Mouse (Mus musculus): ENCODE measurements around the gene Ilkap. TPM values are rescaled to one million over a fixed set of nuclear protein-coding genes. Genes with fewer than 3 reads are reported as not detected.

The Ilkap gene
- polyA plus RNA-seq, 1 experiment from 2014 or later: 165 TPM

- Histone ChIP-seq H3K9me3 (no peaks in the 10 kb centered on the region), H3K27ac (no peak overlapping the region), H3K4me1 (replicated peaks) (no peaks in the 10 kb centered on the region), H3K27me3 (ENCODE audit: insufficient read depth, poor library complexity, severe bottlenecking) (no peaks in the 10 kb centered on the region), H3K36me3 (no peaks in the 10 kb centered on the region), H3K4me3 (no peak overlapping the region)
- DNase-seq (ENCODE audit: low spot score): no peak
- WGBS: 91% methylated on average over 7 of the region's 7 CpGs
Measured at GRCm38 (mm10) chr1:91430761-91431160, 32.1 kb upstream of the Ilkap start.

DNA sequence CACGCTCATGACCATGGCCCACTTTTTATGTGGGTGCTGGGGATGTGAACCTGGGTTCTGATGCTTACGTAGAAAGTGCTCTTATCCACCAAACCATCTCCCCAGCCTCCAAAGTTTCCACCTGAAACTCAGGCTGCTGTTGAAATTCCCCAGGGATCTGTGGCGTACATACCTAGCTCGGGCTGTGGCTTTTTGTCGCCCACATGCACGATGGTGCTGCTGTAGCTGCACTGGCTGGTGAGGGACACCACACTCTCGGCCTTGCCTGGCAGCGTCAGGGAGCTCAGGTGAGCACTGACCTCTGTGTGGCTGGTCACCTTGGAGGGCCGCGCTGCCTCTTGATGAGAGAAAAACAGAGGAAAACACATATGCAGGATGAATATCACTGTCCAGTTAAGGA, 30.6 kb upstream of the Ilkap start:
- Histone ChIP-seq H3K27ac (no peak overlapping the region), H3K4me3 (no peak overlapping the region), H3K4me1 (replicated peaks) (no peaks in the 10 kb centered on the region), H3K9me3 (no peaks in the 10 kb centered on the region), H3K27me3 (ENCODE audit: insufficient read depth, poor library complexity, severe bottlenecking) (no peaks in the 10 kb centered on the region), H3K36me3 (no peaks in the 10 kb centered on the region)
- DNase-seq (ENCODE audit: low spot score): no peak
- 90% methylated on average over 10 of the region's 10 CpGs for WGBS

DNA sequence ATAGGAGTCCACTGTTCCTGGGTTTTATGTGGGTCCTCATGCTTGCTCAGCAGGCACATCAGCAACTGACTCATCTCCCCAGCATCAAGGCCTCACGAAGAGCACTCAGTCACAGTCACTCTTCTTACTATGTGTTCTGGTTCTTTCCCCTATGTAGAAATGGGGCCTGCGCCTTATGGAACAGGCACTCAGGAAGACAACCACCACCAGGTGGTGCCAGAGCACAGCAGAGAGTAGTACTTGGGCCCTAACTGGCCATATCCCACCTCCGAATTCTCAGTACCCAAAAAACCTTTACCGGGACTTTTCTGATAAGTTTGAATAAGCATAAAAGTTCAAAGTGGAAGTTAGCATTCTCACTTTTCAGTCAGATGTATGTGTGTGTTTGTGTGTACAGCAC, 30.0 kb upstream of the Ilkap start:
- Histone ChIP-seq H3K36me3 (no peaks in the 10 kb centered on the region), H3K9me3 (no peaks in the 10 kb centered on the region), H3K27me3 (ENCODE audit: insufficient read depth, poor library complexity, severe bottlenecking) (no peaks in the 10 kb centered on the region), H3K4me1 (replicated peaks) (0 out of 2 replicates have a peak, but pooled peaks cover under 1% of the 10 kb centered on the region), H3K4me3 (no peak overlapping the region), H3K27ac (no peak overlapping the region)
- WGBS: 50% methylated on average over 4 of the region's 4 CpGs
- DNase-seq (ENCODE audit: low spot score): peak; percentile 73

- DNase-seq (ENCODE audit: low spot score): no peak
- Histone ChIP-seq H3K4me1 (replicated peaks) (0 out of 2 replicates have a peak, but pooled peaks cover 4% of the 10 kb centered on the region), H3K4me3 (no peak overlapping the region), H3K36me3 (no peaks in the 10 kb centered on the region), H3K27me3 (ENCODE audit: insufficient read depth, poor library complexity, severe bottlenecking) (no peaks in the 10 kb centered on the region), H3K9me3 (no peaks in the 10 kb centered on the region), H3K27ac (no peak overlapping the region)
- WGBS: 86% methylated on average over 9 of the region's 9 CpGs
Measured at GRCm38 (mm10) chr1:91426397-91426796, 27.8 kb upstream of the Ilkap start.

- WGBS: 95% methylated on average over 8 of the region's 8 CpGs
Measured at GRCm38 (mm10) chr1:91420601-91421065, 22.0 kb upstream of the Ilkap start.

DNA sequence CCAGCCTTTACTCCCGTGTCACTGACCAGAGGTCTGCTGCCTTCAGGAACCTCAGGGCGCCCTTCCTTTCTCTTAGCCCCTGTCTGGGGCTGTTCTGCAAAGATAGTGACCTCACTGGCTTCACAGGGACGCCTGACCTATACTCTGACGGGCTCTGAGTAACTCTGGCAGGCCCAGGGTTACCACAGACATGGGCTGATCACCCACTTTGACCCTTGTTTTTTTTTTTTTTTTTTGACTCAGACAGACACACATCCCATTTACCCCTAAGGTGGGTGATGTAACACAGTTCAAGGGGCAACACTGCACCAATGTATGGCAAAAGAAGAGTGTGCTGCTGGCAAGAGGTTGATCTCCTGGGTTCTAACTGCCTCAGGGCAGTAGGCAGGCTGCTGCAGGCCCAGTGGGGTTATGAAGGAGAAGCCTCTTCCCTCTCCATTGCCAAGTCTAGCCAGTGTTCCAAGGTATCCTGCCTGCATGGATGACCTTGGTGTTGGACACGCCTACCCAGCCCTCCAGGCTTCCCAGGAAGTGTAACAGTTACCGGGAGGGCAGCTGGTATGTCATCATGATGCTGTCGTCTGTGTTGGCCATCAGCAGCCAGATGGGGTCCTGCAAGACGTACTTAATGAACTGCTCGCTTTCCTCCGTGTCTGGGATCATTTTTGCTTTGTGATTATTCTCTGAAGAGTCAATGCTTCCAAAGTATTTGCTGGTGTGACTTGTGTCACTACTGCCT, 21.4 kb upstream of the Ilkap start:
- Histone ChIP-seq H3K36me3 (no peaks in the 10 kb centered on the region; the same call in 1 of the 2 replicates), H3K27me3 (ENCODE audit: insufficient read depth, poor library complexity, severe bottlenecking) (no peaks in the 10 kb centered on the region), H3K27ac (peak overlapping the region; percentile 56; the same call in 1 of the 2 replicates), H3K9me3 (no peaks in the 10 kb centered on the region), H3K4me1 (replicated peaks) (peaks cover 34% of the 10 kb centered on the region), H3K4me3 (no peak overlapping the region)
- peak; percentile 16 for DNase-seq (ENCODE audit: low spot score)
- WGBS: 68% methylated on average over 10 of the region's 10 CpGs

More at GRCm38 (mm10) chr1:91420601-91421065, 22.0 kb upstream of the Ilkap start:
- Histone ChIP-seq H3K9me3 (no peaks in the 10 kb centered on the region), H3K4me1 (replicated peaks) (peaks cover 28% of the 10 kb centered on the region), H3K27ac (peak overlapping the region; percentile 56; the same call in 1 of the 2 replicates), H3K4me3 (no peak overlapping the region), H3K27me3 (ENCODE audit: insufficient read depth, poor library complexity, severe bottlenecking) (no peaks in the 10 kb centered on the region), H3K36me3 (no peaks in the 10 kb centered on the region; the same call in 1 of the 2 replicates)
- no peak for DNase-seq (ENCODE audit: low spot score)

DNA sequence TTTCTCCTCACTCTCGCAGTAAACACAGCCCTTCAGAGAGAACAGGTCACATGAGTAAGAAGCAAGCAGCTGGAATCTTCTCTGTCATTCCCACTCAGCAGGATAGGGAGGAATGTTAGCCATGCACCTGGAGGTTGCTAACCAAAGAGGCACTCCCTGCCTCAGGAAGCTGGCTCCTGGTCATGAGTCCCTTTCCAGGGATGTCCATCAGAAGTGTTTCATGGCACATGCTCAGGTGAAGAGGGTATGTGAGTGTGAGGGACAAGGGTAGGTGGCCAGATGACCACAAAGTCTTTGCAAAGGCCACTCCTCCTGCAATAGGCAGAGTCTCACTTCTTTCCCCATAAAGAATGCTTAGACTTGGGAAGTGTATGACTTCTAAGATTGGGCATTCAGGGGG, 19.4 kb upstream of the Ilkap start:
- 82% methylated on average over 1 of the region's 1 CpGs for WGBS
- no peak overlapping the region; the same call in 1 of the 2 replicates for H3K27ac ChIP-seq
- no peaks in the 10 kb centered on the region; the same call in 1 of the 2 replicates for H3K36me3 ChIP-seq
- no peak overlapping the region for H3K4me3 ChIP-seq
- no peaks in the 10 kb centered on the region; the same call in 1 of the 2 replicates for H3K27me3 ChIP-seq (ENCODE audit: insufficient read depth, poor library complexity, severe bottlenecking)
- no peaks in the 10 kb centered on the region for H3K9me3 ChIP-seq
- no peak for DNase-seq (ENCODE audit: low spot score)
- peaks cover 50% of the 10 kb centered on the region for H3K4me1 ChIP-seq (replicated peaks)

- Histone ChIP-seq H3K27ac (peak overlapping the region; percentile 96), H3K36me3 (peaks cover 17% of the 10 kb centered on the region), H3K27me3 (ENCODE audit: insufficient read depth, poor library complexity, severe bottlenecking) (peaks cover 6% of the 10 kb centered on the region; the same call in 1 of the 2 replicates), H3K4me3 (no peak overlapping the region), H3K4me1 (replicated peaks) (peaks cover 70% of the 10 kb centered on the region), H3K9me3 (no peaks in the 10 kb centered on the region)
- 73% methylated on average over 5 of the region's 5 CpGs for WGBS
- DNase-seq (ENCODE audit: low spot score): peak; percentile 12
Measured at GRCm38 (mm10) chr1:91415311-91415710, 16.7 kb upstream of the Ilkap start.

DNA sequence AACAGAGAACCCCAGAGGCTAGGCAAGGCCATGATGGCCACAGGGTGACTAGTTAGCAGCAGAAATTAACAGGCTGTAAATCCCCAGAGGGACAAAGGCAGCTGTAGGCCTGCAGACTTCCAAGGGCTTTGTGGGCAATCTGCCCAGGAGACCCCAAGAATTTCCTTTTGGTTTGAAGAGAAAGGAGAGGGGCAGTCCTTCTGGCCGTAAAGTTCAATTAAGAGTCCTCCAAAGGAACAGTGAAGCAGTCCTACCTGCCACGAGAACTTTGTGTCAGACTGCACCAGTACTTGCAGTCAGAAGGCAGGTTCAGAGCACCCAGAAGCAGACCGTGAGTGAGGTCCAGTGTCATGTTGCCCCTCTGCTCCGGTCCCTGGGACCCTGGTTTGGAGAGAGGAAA, 16.3 kb upstream of the Ilkap start:
- peak overlapping the region; percentile 78 for H3K4me3 ChIP-seq
- peak; percentile 30 for DNase-seq (ENCODE audit: low spot score)
- 67% methylated on average over 4 of the region's 4 CpGs for WGBS
- peaks cover 19% of the 10 kb centered on the region for H3K36me3 ChIP-seq
- peak overlapping the region; percentile 96 for H3K27ac ChIP-seq
- H3K9me3 ChIP-seq: no peaks in the 10 kb centered on the region
- peaks cover 6% of the 10 kb centered on the region; the same call in 1 of the 2 replicates for H3K27me3 ChIP-seq (ENCODE audit: insufficient read depth, poor library complexity, severe bottlenecking)
- peaks cover 67% of the 10 kb centered on the region for H3K4me1 ChIP-seq (replicated peaks)

DNA sequence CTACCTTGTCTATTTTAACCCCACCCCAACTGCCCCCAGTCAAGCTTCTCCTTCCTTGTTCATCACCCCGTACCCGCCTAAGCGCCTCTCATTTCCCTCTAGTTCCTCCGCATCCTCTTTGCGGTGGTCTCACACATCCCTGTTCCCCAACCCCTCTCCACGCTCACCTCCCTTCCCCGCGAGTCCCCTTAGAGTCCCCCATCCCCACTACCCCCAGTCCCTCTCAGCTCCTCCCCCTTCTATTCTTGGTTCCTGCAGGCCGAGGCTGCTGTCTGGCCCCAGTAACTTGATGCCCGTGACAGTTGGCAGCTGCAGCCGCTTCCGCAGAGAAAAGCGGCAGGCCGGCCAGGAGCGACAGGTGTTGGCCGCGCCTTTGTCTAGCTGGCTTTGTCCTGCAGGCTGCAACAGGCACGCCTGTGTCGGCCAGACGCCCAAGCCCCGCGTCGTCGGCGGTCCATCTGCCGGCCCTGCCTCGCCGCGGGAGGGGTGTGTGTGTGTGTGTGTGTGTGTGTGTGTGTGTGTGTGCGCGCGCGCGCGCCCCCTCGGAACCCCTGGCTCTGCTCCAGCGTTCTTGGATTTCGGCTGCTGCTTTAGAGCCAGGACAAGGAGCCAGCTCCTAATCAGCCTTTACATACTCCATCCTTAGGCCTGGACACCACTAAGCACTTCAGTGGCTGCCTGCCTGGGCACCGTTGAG, 15.4 kb upstream of the Ilkap start, which contains the start of gene Hes6:
Gene Hes6, minus strand, starts transcription at position 141 of the 697 bp plus-strand sequence.
- Histone ChIP-seq H3K4me3 (peak within 1 kb of the TSS; percentile 78), H3K4me1 (replicated peaks) (peaks cover 65% of the 10 kb centered on the region), H3K27ac (peak within 1 kb of the TSS; percentile 96), H3K9me3 (no peaks in the 10 kb centered on the region), H3K36me3 (peaks cover 19% of the 10 kb centered on the region), H3K27me3 (ENCODE audit: insufficient read depth, poor library complexity, severe bottlenecking) (peaks cover 6% of the 10 kb centered on the region; the same call in 1 of the 2 replicates)
- WGBS: 1% methylated on average over 38 of the region's 39 CpGs
- peak; percentile 93 for DNase-seq (ENCODE audit: low spot score)

DNA sequence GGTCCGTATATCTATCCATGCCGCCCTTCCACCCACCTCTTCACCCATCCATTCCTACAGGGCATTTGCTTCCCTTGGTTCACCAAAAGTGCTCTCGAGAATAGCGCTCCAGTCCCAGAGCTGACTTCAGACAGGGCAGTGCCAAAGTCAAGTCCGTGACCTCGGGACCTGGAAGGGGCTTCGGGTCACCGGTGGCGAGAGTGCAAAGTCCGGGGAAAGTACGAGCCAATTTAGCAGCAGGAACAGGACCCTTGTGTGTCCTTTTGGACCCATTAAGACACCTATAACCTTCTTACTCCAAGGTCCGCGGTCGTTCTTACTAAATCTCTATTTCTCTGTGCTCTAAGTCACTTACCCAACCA, 14.9 kb upstream of the Ilkap start:
- under 1% methylated on average over 14 of the region's 14 CpGs for WGBS
- Histone ChIP-seq H3K27ac (peak overlapping the region; percentile 96), H3K36me3 (peaks cover 19% of the 10 kb centered on the region), H3K4me3 (peak overlapping the region; percentile 78), H3K9me3 (no peaks in the 10 kb centered on the region), H3K4me1 (replicated peaks) (peaks cover 65% of the 10 kb centered on the region), H3K27me3 (ENCODE audit: insufficient read depth, poor library complexity, severe bottlenecking) (peaks cover 6% of the 10 kb centered on the region; the same call in 1 of the 2 replicates)
- DNase-seq (ENCODE audit: low spot score): no peak

GRCm38 (mm10) chr1:91413030-91413506, 14.5 kb upstream of the Ilkap start:
- peak; percentile 99 for DNase-seq (ENCODE audit: low spot score)
- under 1% methylated on average over 34 of the region's 34 CpGs for WGBS
- peak overlapping the region; percentile 78 for H3K4me3 ChIP-seq
- peaks cover 65% of the 10 kb centered on the region for H3K4me1 ChIP-seq (replicated peaks)
- H3K9me3 ChIP-seq: no peaks in the 10 kb centered on the region
- peak overlapping the region; percentile 96 for H3K27ac ChIP-seq
- peaks cover 19% of the 10 kb centered on the region for H3K36me3 ChIP-seq
- peaks cover 6% of the 10 kb centered on the region for H3K27me3 ChIP-seq (ENCODE audit: insufficient read depth, poor library complexity, severe bottlenecking)

Measured in hindbrain, embryonic 10.5 days (tissue).